ENCODE assay signal across 29 mouse cellular contexts in genomic region chr1:80641288-80641687, GRCm38 (mm10).
DNase-seq lines count a peak whose midpoint lies in the region; ATAC-seq and TF ChIP-seq lines count a peak whose summit lies in the region.
"Had no signal": no experiment of that assay in that cellular context is flagged by ENCODE, and none has a peak within 500 bp of the region (broad histone marks: within the 10 kb centered on the region; RNA-seq: fewer than 3 reads in every experiment).

No protein-coding gene starts in this region.

- dilution Hi-C loops in CH12.LX (cut with MboI; ENCODE audit: extremely low pct_ligation_motif_present, extremely low pct_unique_long_range_greater_than_20kb, low sequenced_read_pairs), result no loop called here

- WGBS in forebrain, embryonic 15.5 days, result 82% methylated on average over 1 of the region's 1 CpGs
- WGBS in hindbrain, embryonic 11.5 days, result 96% methylated on average over 1 of the region's 1 CpGs

- no peak for TF ChIP-seq CTCF in CH12.LX (conservative IDR thresholded peaks at IDR 0.05 in 1 of 2, IDR thresholded peaks at IDR 0.05 in 1 of 2; ENCODE audit: low read depth in 2 of 2, low read length in 2 of 2)

- peaks cover 39 to 73% of the 10 kb centered on the region in 2 experiments for H3K36me3 ChIP-seq in CH12.LX (replicated peaks in 1 of 2; ENCODE audit: control insufficient read depth in 1 of 2, insufficient read depth in 1 of 2, low read length in 1 of 2)
- H3K36me3 ChIP-seq in splenic B cell, adult 2 months (ENCODE audit: control insufficient read depth, insufficient read depth, low read length, poor library complexity, severe bottlenecking), result no peaks in the 10 kb centered on the region; the same call in 1 of the 2 replicates
- no peaks in the 10 kb centered on the region for H3K36me3 ChIP-seq in forebrain, embryonic 15.5 days
- H3K36me3 ChIP-seq in hindbrain, embryonic 11.5 days (ENCODE audit: control insufficient read depth, insufficient read depth, low read length), result no peaks in the 10 kb centered on the region
- H3K36me3 ChIP-seq: embryonic facial prominence, embryonic 13.5 days; forebrain, embryonic 12.5 days; heart, embryonic 13.5 days; hindbrain, embryonic 15.5 days; intestine, embryonic 15.5 days; limb, embryonic 12.5 days; liver, embryonic 15.5 days; midbrain, embryonic 10.5 days; neural tube, embryonic 15.5 days had no signal

- peak overlapping the region; percentile 94 for H3K4me2 ChIP-seq in CH12.LX (ENCODE audit: insufficient read depth, low read depth, poor library complexity, severe bottlenecking)
- H3K4me2 ChIP-seq in forebrain, embryonic 15.5 days (replicated peaks), result no peak overlapping the region
- H3K4me2 ChIP-seq in hindbrain, embryonic 11.5 days (replicated peaks; ENCODE audit: low read depth, low read length), result no peak overlapping the region
- H3K4me2 ChIP-seq: embryonic facial prominence, embryonic 13.5 days; forebrain, embryonic 12.5 days; heart, embryonic 13.5 days; hindbrain, embryonic 15.5 days; intestine, embryonic 15.5 days; limb, embryonic 12.5 days; liver, embryonic 15.5 days; lung, embryonic 14.5 days; neural tube, embryonic 15.5 days had no signal

- peaks cover 22 to 92% of the 10 kb centered on the region in 2 experiments for H3K4me1 ChIP-seq in CH12.LX (ENCODE audit: control insufficient read depth in 1 of 2, insufficient read depth in 2 of 2)
- H3K4me1 ChIP-seq in forebrain, embryonic 15.5 days, result no peaks in the 10 kb centered on the region
- no peaks in the 10 kb centered on the region for H3K4me1 ChIP-seq in hindbrain, embryonic 11.5 days (replicated peaks; ENCODE audit: control insufficient read depth, insufficient read depth, low read length)
- H3K4me1 ChIP-seq: forebrain, embryonic 12.5 days; heart, embryonic 13.5 days; hindbrain, embryonic 15.5 days; intestine, embryonic 15.5 days; liver, embryonic 15.5 days; midbrain, embryonic 10.5 days; neural tube, embryonic 15.5 days had no signal

- H3K79me2 ChIP-seq in CH12.LX (replicated peaks; ENCODE audit: control insufficient read depth, extremely low read depth, insufficient read depth, poor library complexity, severe bottlenecking), result peaks cover 34% of the 10 kb centered on the region

- no peak for TF ChIP-seq POLR2A in CH12.LX (IDR thresholded peaks at IDR 0.05; ENCODE audit: low read depth, low read length)

- TF ChIP-seq EP300 in CH12.LX (IDR thresholded peaks at IDR 0.05; ENCODE audit: low read length), result peak; percentile 67

- in situ Hi-C loops in CH12.LX (cut with MboI; ENCODE audit: low pct_ligation_motif_present, low pct_unique_long_range_greater_than_20kb, low sequenced_read_pairs), result no loop called here

- TF ChIP-seq RAD21 in CH12.LX (IDR thresholded peaks at IDR 0.05; ENCODE audit: low read depth, low read length), result no peak

- peaks cover 2% of the 10 kb centered on the region for H3K9me3 ChIP-seq in CH12.LX (replicated peaks; ENCODE audit: low read length)
- no peaks in the 10 kb centered on the region for H3K9me3 ChIP-seq in forebrain, embryonic 15.5 days
- H3K9me3 ChIP-seq in hindbrain, embryonic 11.5 days (ENCODE audit: control insufficient read depth, low read length), result no peaks in the 10 kb centered on the region
- H3K9me3 ChIP-seq: embryonic facial prominence, embryonic 13.5 days; forebrain, embryonic 12.5 days; heart, embryonic 13.5 days; hindbrain, embryonic 15.5 days; intestine, embryonic 15.5 days; limb, embryonic 12.5 days; liver, embryonic 15.5 days; midbrain, embryonic 10.5 days; neural tube, embryonic 15.5 days had no signal

- H3K27ac ChIP-seq in CH12.LX (ENCODE audit: insufficient read depth, low read depth), result peak overlapping the region; percentile 96
- no peak overlapping the region for H3K27ac ChIP-seq in forebrain, embryonic 15.5 days (replicated peaks)
- H3K27ac ChIP-seq in hindbrain, embryonic 11.5 days (ENCODE audit: low read depth, low read length), result no peak overlapping the region
- H3K27ac ChIP-seq: embryonic facial prominence, embryonic 13.5 days; forebrain, embryonic 12.5 days; heart, embryonic 13.5 days; hindbrain, embryonic 15.5 days; intestine, embryonic 15.5 days; layer of hippocampus, adult 2 months; left cerebral cortex, adult 2 months; limb, embryonic 12.5 days; liver, embryonic 15.5 days; midbrain, embryonic 10.5 days; neural tube, embryonic 15.5 days had no signal

- peak overlapping the region; percentile 60 for H3K9ac ChIP-seq in CH12.LX (ENCODE audit: insufficient read depth, low read depth)
- no peak overlapping the region for H3K9ac ChIP-seq in forebrain, embryonic 15.5 days (replicated peaks)
- no peak overlapping the region for H3K9ac ChIP-seq in hindbrain, embryonic 11.5 days (ENCODE audit: low read depth, low read length)
- H3K9ac ChIP-seq: embryonic facial prominence, embryonic 13.5 days; forebrain, embryonic 12.5 days; heart, embryonic 13.5 days; hindbrain, embryonic 15.5 days; intestine, embryonic 15.5 days; limb, embryonic 12.5 days; liver, embryonic 15.5 days; lung, embryonic 14.5 days; neural tube, embryonic 15.5 days had no signal

- DNase-seq in CD4-positive helper T cell, adult 2 months (ENCODE audit: low read depth, low spot score), result peak; percentile 12
- DNase-seq in CH12.LX (ENCODE audit: extremely low read depth), result no peak
- DNase-seq in splenic B cell, adult 2 months (ENCODE audit: low read depth, low spot score), result peak; percentile 40
- no peak for DNase-seq in hindbrain, embryonic 11.5 days (ENCODE audit: low spot score)
- DNase-seq in yolk sac, embryonic 10.5 days (ENCODE audit: low spot score), result no peak
- DNase-seq: adrenal gland, postnatal 14 days; cerebellum, adult 11-12 months; cerebellum, adult 9-11 months; gastrocnemius, postnatal 14 days; heart, postnatal 10 days; kidney, adult 2 months; kidney, postnatal 36 days; lung, embryonic 14.5 days; lung, postnatal 14 days; spleen, adult 18-20 months had no signal

- H3K4me3 ChIP-seq in CH12.LX (replicated peaks in 1 of 3; ENCODE audit: low read depth in 2 of 3, low read length in 2 of 3, poor library complexity in 1 of 3), result no peak overlapping the region
- no peak overlapping the region for H3K4me3 ChIP-seq in forebrain, embryonic 15.5 days
- no peak overlapping the region for H3K4me3 ChIP-seq in hindbrain, embryonic 11.5 days (ENCODE audit: low read depth, low read length)
- H3K4me3 ChIP-seq: embryonic facial prominence, embryonic 13.5 days; erythroblast, embryonic 14.5 days; forebrain, embryonic 12.5 days; heart, embryonic 13.5 days; hindbrain, embryonic 15.5 days; intestine, embryonic 15.5 days; layer of hippocampus, adult 2 months; left cerebral cortex, adult 2 months; limb, embryonic 12.5 days; liver, embryonic 15.5 days; midbrain, embryonic 10.5 days; neural tube, embryonic 15.5 days had no signal

- no peaks in the 10 kb centered on the region for H3K27me3 ChIP-seq in CH12.LX (replicated peaks)
- no peaks in the 10 kb centered on the region for H3K27me3 ChIP-seq in splenic B cell, adult 2 months (ENCODE audit: control insufficient read depth, insufficient read depth, low read length, poor library complexity, severe bottlenecking)
- H3K27me3 ChIP-seq in forebrain, embryonic 15.5 days, result no peaks in the 10 kb centered on the region
- H3K27me3 ChIP-seq in hindbrain, embryonic 11.5 days (ENCODE audit: control insufficient read depth, insufficient read depth, low read length), result no peaks in the 10 kb centered on the region
- H3K27me3 ChIP-seq: embryonic facial prominence, embryonic 13.5 days; forebrain, embryonic 12.5 days; heart, embryonic 13.5 days; hindbrain, embryonic 15.5 days; intestine, embryonic 15.5 days; limb, embryonic 12.5 days; liver, embryonic 15.5 days; neural tube, embryonic 15.5 days had no signal

- peak; percentile 45 for ATAC-seq in inflammation-experienced regulatory T-cells, adult 6 months
- no peak for ATAC-seq in forebrain, embryonic 15.5 days (replicated peaks)
- no peak for ATAC-seq in hindbrain, embryonic 11.5 days (ENCODE audit: low FRiP score)
- ATAC-seq: intestine, embryonic 15.5 days had no signal

TF ChIP-seq in CH12.LX, 34 proteins besides CTCF, POLR2A, EP300 and RAD21 (continues in another document):
- TF ChIP-seq TCF12 (IDR thresholded peaks at IDR 0.05; ENCODE audit: low read depth, low read length) (no peak), MYC (IDR thresholded peaks at IDR 0.05; ENCODE audit: low read depth, low read length) (no peak), MEF2A (IDR thresholded peaks at IDR 0.05; ENCODE audit: borderline replicate concordance, low read depth, low read length) (peak; percentile 82), MAX (IDR thresholded peaks at IDR 0.05; ENCODE audit: low read length) (no peak), NELFE (IDR thresholded peaks at IDR 0.05; ENCODE audit: low read depth, low read length) (no peak), ZNF384 (IDR thresholded peaks at IDR 0.05; ENCODE audit: low read depth, low read length) (no peak), JUN (IDR thresholded peaks at IDR 0.05; ENCODE audit: insufficient read depth, low read depth, low read length) (no peak), SMC3 (IDR thresholded peaks at IDR 0.05; ENCODE audit: low read depth, low read length) (no peak), USF2 (conservative IDR thresholded peaks at IDR 0.05; ENCODE audit: low read depth, low read length) (no peak), RCOR1 (conservative IDR thresholded peaks at IDR 0.05; ENCODE audit: low read depth, low read length) (no peak), HCFC1 (IDR thresholded peaks at IDR 0.05; ENCODE audit: low read depth, low read length) (no peak), ZC3H11A (IDR thresholded peaks at IDR 0.05; ENCODE audit: low read depth, low read length) (no peak), POLR2AphosphoS2 (IDR thresholded peaks at IDR 0.05; ENCODE audit: low read depth, low read length) (no peak), JUND (conservative IDR thresholded peaks at IDR 0.05; ENCODE audit: low read depth, low read length) (no peak), PAX5 (IDR thresholded peaks at IDR 0.05; ENCODE audit: low read length) (no peak), ZKSCAN1 (IDR thresholded peaks at IDR 0.05; ENCODE audit: borderline replicate concordance, low read depth, low read length) (no peak), USF1 (IDR thresholded peaks at IDR 0.05; ENCODE audit: low read depth, low read length) (no peak), UBTF (IDR thresholded peaks at IDR 0.05; ENCODE audit: low read depth, low read length) (no peak), CHD1 (IDR thresholded peaks at IDR 0.05; ENCODE audit: low read depth, low read length) (no peak), NRF1 (IDR thresholded peaks at IDR 0.05; ENCODE audit: low read depth, low read length) (no peak), BHLHE40 (IDR thresholded peaks at IDR 0.05; ENCODE audit: low read depth, low read length) (peak; percentile 48; the same call in 1 of the 2 replicates), TBP (conservative IDR thresholded peaks at IDR 0.05; ENCODE audit: low read depth, low read length) (no peak), MXI1 (IDR thresholded peaks at IDR 0.05; ENCODE audit: low read depth, low read length) (no peak), CHD2 (IDR thresholded peaks at IDR 0.05; ENCODE audit: low read length) (no peak), SIN3A (IDR thresholded peaks at IDR 0.05; ENCODE audit: low read length) (0 out of 2 replicates have a peak, but pooled peaks have one; percentile 11)

Comparison
In these comparisons a context has a peak if more than half of its experiments do, and no peak if none do; other contexts are left out.
1. DNase-seq: peak in CD4-positive helper T cell, adult 2 months (single experiment) and splenic B cell, adult 2 months (single experiment); none in CH12.LX (single experiment), hindbrain, embryonic 11.5 days (single experiment) and yolk sac, embryonic 10.5 days (single experiment).